Mouse (Mus musculus): ENCODE measurements around the gene Dst.

- TF ChIP-seq CTCF (IDR thresholded peaks at IDR 0.05; ENCODE audit: low read depth) (no peak), EP300 (IDR thresholded peaks at IDR 0.05; ENCODE audit: low read depth) (no peak)
These were observed 343.1 kb downstream of the Dst start for GRCm38 (mm10) chr1:34251137-34251536.

Data from heart, postnatal 0 days (tissue).